Mouse (Mus musculus) intestine, embryonic 14.5 days (tissue): ENCODE measurements around the gene Cachd1. TPM values are rescaled to one million over a fixed set of nuclear protein-coding genes. Genes with fewer than 3 reads are reported as not detected.

ENCODE experiments used
- ATAC-seq: fragments of 200-750 bp; cut with Nextera tagmentation; replicated peaks from 2 replicates; pipeline ENCODE4 v1.8.0; 2017; ENCODE audit warnings: low read depth, moderate number of reproducible peaks, moderate TSS enrichment, moderate library complexity; ENCODE audit not compliant: low FRiP score, low TSS enrichment
- DNase-seq: peaks from one replicate; pipeline ENCODE4 v3.0.0-alpha.2; 2018; ENCODE audit warnings: low spot score
- H3K27ac ChIP-seq: fragments of 300-500 bp; sonication (generic); 2 replicates; pipeline ENCODE4 v1.5.1; 2014; ENCODE audit warnings: low read depth, mild to moderate bottlenecking, control low read depth
- H3K27me3 ChIP-seq: fragments of 300-500 bp; sonication (generic); replicated peaks from 2 replicates; pipeline ENCODE4 v1.6.1; 2014; ENCODE audit warnings: low read length, control low read depth; ENCODE audit not compliant: control insufficient read depth, insufficient read depth
- H3K36me3 ChIP-seq: fragments of 300-500 bp; sonication (generic); 2 replicates; pipeline ENCODE4 v1.6.1; 2014; ENCODE audit warnings: low read length, control low read depth; ENCODE audit not compliant: control insufficient read depth, insufficient read depth
- H3K4me1 ChIP-seq: fragments of 300-500 bp; sonication (generic); replicated peaks from 2 replicates; pipeline ENCODE4 v1.6.1; 2014; ENCODE audit warnings: low read length, control low read depth, mixed read lengths; ENCODE audit not compliant: control insufficient read depth, insufficient read depth
- H3K4me2 ChIP-seq: fragments of 300-500 bp; sonication (generic); 2 replicates; pipeline ENCODE4 v1.6.1; 2014; ENCODE audit warnings: low read length
- H3K4me3 ChIP-seq: fragments of 300-500 bp; sonication (generic); 2 replicates; pipeline ENCODE4 v1.5.1; 2014; ENCODE audit warnings: low read depth, low read length, control low read depth, mixed read lengths
- H3K9ac ChIP-seq: fragments of 300-500 bp; sonication (generic); 2 replicates; pipeline ENCODE4 v1.6.1; 2014; ENCODE audit warnings: mild to moderate bottlenecking, low read length
- H3K9me3 ChIP-seq: fragments of 300-500 bp; sonication (generic); 2 replicates; pipeline ENCODE4 v1.6.1; 2016; ENCODE audit warnings: low read length, control low read depth; ENCODE audit not compliant: control insufficient read depth
- WGBS: fragments of 180-500 bp; shearing (Covaris S2); extraction: QIAGEN DNeasy Blood & Tissue Kit; methylation state at CpG from one replicate; pipeline ENCODE4 v1.1.7; 2014; 5-methylcytosine and 5-hydroxymethylcytosine counted together
- polyA plus RNA-seq: library from polyadenylated mRNA; unstranded; fragments of >200 nt; fragmentation: Nextera tagmentation; extraction: Ambion mirVana; gene quantifications from 2 replicates; pipeline ENCODE4 v1.2.1, GENCODE M21; 2014

Cachd1 gene
- polyA plus RNA-seq = 20.2 and 22.8 TPM in 2 replicates

DNA sequence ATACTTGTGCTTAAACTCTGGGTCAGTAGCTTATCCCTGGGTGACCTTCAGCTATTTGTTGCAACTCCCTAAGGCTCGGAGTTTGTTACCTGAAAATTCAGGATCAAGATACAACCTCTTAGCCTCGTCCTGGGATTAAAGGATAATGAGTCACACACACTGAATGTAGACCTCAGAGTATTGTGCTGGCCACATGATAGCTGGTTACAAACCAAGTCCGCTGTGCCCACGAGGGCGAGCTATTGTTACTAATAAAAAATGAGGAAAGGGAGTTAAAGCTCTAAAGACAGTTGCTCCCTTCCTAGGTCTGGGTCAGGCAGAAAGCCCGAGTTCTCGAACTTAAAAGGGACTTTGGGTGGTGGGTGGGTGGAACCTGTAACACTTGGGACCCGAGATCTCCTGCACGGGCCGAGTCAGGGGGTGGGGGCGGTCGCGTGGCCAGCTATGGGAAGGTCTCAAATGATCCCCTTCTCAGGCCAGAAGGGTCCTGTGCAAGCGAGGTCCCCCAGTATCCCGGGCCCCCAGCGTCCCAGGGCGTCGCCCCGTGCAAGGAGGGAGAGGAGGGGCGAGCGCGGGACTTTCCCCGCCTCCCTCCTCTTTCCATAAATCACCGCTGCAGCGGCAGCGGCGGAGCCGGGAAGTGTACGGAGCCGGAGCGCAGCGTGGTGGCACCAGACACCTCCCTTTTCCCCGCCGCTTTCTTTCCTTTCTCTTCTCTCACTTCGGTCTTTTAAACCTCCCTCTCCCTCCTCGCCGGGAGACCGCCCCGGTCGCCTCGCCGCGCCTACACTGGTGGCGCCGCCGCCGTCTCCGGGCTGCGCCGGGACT lies at the start of gene Cachd1:
Cachd1 (plus strand) TSS at position 633 of the 828 bp plus-strand sequence.
- H3K36me3 ChIP-seq = no peaks in the 10 kb centered on the region
- ATAC-seq = peak; percentile 82
- peaks cover 11% of the 10 kb centered on the region; the same call in 1 of the 2 replicates for H3K4me1 ChIP-seq
- H3K27me3 ChIP-seq = no peaks in the 10 kb centered on the region
- DNase-seq = peak; percentile 87
- H3K9ac ChIP-seq = peak within 1 kb of the TSS; percentile 84
- no peaks in the 10 kb centered on the region for H3K9me3 ChIP-seq
- peak within 1 kb of the TSS; percentile 76 for H3K27ac ChIP-seq
- whole genome bisulfite sequencing = 1% methylated on average over 49 of the region's 50 CpGs
- peak within 1 kb of the TSS; percentile 93 for H3K4me3 ChIP-seq
- peak within 1 kb of the TSS; percentile 82 for H3K4me2 ChIP-seq

DNA sequence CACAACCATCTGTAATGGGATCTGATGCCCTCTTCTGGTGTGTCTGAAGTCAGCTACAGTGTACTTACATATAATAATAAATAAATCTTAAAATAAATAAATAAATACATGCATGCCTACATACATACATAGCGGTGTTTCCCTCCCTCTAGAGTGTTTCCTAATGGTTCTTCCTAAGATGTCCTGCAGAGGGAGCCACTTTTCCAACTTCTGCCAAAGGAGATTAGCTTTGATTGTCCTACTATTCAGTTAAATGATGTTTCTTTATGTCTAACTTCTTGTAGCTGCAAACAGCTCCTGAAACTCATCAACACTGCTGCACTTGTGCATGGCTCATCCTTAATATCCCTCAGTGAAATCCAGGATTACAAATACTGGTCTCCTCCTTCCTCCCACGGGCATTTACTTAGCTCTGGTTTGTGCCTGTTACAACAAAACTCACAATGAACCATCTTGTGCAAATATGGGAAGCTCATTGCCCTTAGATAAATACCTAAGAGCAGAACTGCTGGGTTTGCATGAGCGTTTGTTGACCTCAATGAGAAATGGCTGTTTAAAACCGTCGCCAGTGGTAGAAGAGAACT lies 47.5 kb upstream of the Cachd1 start:
- H3K4me2 ChIP-seq = no peak overlapping the region
- H3K9ac ChIP-seq = no peak overlapping the region
- H3K4me3 ChIP-seq = no peak overlapping the region
- H3K36me3 ChIP-seq = no peaks in the 10 kb centered on the region
- H3K4me1 ChIP-seq = no peaks in the 10 kb centered on the region
- no peaks in the 10 kb centered on the region for H3K27me3 ChIP-seq
- DNase-seq (no peak), ATAC-seq (no peak)
- WGBS = 66% methylated on average over 5 of the region's 5 CpGs
- no peaks in the 10 kb centered on the region for H3K9me3 ChIP-seq
- H3K27ac ChIP-seq = no peak overlapping the region

DNA sequence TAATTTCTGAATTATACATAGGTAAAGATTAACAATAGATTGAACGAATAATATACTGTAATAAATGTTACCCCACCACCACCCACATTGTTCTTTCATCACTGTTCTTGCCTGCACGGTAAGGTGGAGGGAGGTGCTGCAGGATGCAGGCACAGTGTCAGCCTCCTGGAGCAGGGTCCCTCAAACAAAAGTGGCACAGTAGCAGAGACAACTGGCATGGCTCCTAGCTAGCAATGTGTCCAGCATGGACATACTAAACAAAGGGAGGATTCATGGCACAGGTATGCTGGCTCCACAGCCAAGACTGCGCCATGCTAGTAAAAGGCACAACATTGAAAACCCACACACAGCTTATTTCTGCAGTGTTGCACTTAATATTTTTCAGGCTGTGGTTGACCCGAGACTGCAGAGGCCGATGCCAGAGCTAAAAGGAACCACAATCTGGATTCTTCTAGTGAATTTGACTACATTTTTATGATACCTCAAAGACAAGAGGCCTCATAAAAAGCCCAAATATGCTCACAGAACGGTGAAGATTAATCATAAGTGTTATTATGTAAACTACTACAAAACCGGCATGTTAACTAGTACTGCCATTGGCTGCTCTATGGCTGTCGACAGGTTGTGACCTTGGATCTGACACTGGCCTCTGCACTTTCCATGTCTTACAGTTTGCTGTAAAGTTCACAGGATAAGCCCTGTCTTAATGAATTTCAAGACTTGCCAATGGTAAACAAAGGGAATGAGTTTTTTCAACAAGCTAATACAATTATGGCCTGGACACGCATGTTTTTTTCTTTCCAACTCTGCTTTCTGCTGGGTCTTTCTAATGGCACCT lies 41.2 kb upstream of the Cachd1 start:
- Histone ChIP-seq H3K36me3 (no peaks in the 10 kb centered on the region), H3K4me2 (no peak overlapping the region), H3K4me1 (no peaks in the 10 kb centered on the region), H3K27ac (no peak overlapping the region), H3K9me3 (no peaks in the 10 kb centered on the region), H3K9ac (no peak overlapping the region), H3K4me3 (no peak overlapping the region), H3K27me3 (no peaks in the 10 kb centered on the region)
- DNase-seq (no peak), ATAC-seq (no peak)
- WGBS = 75% methylated on average over 9 of the region's 9 CpGs

DNA sequence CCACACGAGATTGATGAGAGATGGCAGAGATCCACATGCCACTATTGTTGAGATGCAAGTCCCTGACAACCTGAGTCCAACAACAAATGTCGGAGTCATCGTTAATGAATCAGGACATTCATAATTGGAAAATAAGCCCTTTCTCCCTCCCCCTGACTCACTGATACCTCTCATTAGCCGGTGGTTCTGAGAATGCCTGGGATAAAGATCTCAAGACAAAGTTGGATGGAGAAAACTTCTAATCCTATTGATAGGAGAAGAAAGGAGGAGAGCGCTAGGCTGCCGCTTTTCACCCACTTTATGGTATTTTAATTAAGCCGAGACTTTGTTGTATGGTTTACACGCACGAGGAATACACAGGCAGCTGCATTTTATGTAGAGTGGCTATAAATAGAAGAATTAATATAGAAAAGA lies 40.5 kb upstream of the Cachd1 start:
- no peak overlapping the region for H3K4me2 ChIP-seq
- H3K9me3 ChIP-seq = no peaks in the 10 kb centered on the region
- WGBS = 87% methylated on average over 9 of the region's 9 CpGs
- DNase-seq = no peak
- H3K27me3 ChIP-seq = no peaks in the 10 kb centered on the region
- ATAC-seq = no peak
- no peaks in the 10 kb centered on the region for H3K4me1 ChIP-seq
- H3K9ac ChIP-seq = no peak overlapping the region
- no peak overlapping the region for H3K27ac ChIP-seq
- no peak overlapping the region for H3K4me3 ChIP-seq
- H3K36me3 ChIP-seq = no peaks in the 10 kb centered on the region

DNA sequence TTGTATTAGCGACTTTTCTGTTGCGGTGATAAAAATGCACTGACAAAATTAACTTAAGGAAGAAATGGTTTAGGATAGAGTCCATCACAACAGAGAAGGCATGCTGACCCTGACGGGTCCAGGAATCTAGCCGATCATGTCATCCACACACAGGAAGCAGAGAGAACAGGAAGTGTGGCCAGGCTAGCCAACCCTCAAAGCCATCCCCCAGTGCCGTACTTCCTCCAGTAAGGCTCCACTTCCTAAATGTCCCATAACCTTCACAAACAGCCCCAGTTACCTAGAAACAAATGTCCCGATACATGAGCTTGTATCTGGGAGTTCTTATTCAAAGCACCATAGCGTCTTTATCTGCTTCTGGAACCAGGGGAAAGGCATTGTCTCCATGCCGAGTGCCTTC lies 32.9 kb upstream of the Cachd1 start:
- Histone ChIP-seq H3K36me3 (no peaks in the 10 kb centered on the region), H3K27ac (no peak overlapping the region), H3K27me3 (no peaks in the 10 kb centered on the region), H3K9ac (no peak overlapping the region), H3K4me2 (no peak overlapping the region), H3K9me3 (no peaks in the 10 kb centered on the region), H3K4me3 (no peak overlapping the region), H3K4me1 (no peaks in the 10 kb centered on the region)
- WGBS = 85% methylated on average over 8 of the region's 8 CpGs
- no peak for DNase-seq
- ATAC-seq = no peak

DNA sequence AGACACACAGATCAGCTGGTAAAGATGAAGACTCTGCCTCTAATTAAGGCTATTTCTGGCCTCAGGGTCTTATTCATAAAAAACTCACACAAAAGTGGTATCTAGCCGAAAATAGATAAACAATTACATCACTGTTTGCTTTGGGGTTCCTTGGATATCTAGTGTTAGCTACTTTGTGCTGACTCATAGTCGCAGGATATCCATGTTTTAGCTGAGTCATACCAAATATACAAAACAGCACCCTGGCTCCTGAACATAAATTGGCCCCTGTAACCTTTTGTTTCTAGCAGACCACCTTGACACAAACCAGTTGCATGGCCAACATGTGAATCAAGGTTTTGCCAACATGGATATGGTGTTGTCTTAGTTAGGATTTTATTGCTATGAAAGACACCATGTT lies 24.2 kb upstream of the Cachd1 start:
- Histone ChIP-seq H3K9ac (no peak overlapping the region), H3K4me2 (no peak overlapping the region), H3K27me3 (no peaks in the 10 kb centered on the region), H3K4me3 (no peak overlapping the region), H3K27ac (no peak overlapping the region), H3K36me3 (no peaks in the 10 kb centered on the region), H3K4me1 (no peaks in the 10 kb centered on the region), H3K9me3 (no peaks in the 10 kb centered on the region; the same call in 1 of the 2 replicates)
- no peak for DNase-seq
- 57% methylated on average over 2 of the region's 2 CpGs for WGBS
- ATAC-seq = no peak

DNA sequence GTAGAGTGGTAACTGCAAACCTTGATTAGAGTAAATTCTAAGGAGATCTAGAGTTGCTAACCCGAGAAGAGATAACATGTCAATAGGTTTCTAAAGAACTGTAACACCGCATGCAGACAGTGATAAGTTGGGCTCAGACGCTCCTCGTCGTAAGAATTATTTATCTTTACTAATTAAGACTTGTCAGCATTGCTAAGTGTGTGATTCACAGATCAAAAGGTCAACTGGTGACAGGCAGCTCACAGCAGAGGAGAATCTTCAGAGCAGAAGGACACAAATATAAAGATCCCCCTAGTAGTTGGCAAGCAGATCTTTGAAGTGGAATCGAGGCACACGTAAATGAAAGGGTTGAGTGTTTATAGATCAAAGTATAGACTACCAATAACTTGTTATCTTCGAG lies 20.8 kb upstream of the Cachd1 start:
- 56% methylated on average over 8 of the region's 8 CpGs for WGBS
- no peak overlapping the region for H3K9ac ChIP-seq

DNA sequence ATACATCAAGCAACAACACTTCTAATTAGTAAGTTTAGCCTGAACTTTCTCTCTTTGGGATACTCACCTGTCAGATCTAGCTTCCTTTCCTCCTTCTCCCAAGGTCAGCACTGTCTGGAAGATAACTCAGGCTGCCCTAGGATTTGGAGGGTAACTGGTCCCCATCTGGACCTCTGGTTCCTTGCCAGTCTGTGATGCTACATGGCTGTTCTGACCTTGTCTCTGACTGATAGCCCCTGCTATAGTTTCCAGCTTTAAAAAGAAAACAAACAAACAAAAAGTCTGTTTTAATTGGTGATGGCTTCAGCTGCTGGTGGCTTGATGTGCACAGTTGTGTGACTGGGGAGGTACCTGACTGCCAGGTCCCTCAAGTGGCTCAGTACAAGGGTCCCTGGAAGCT lies 20.0 kb upstream of the Cachd1 start:
- Histone ChIP-seq H3K4me3 (no peak overlapping the region), H3K4me1 (no peaks in the 10 kb centered on the region), H3K4me2 (no peak overlapping the region), H3K27ac (no peak overlapping the region), H3K9me3 (no peaks in the 10 kb centered on the region), H3K9ac (no peak overlapping the region), H3K27me3 (no peaks in the 10 kb centered on the region), H3K36me3 (no peaks in the 10 kb centered on the region)
- ATAC-seq (no peak), DNase-seq (no peak)

More for the DNA sequence above, 20.8 kb upstream of the Cachd1 start:
- DNase-seq (no peak), ATAC-seq (no peak)
- Histone ChIP-seq H3K4me1 (no peaks in the 10 kb centered on the region), H3K4me2 (no peak overlapping the region), H3K27me3 (no peaks in the 10 kb centered on the region), H3K36me3 (no peaks in the 10 kb centered on the region), H3K4me3 (no peak overlapping the region), H3K9me3 (no peaks in the 10 kb centered on the region; the same call in 1 of the 2 replicates), H3K27ac (no peak overlapping the region)
